Mouse (Mus musculus) E14TG2a.4 (cell line): ENCODE measurements around the gene Nt5c2.

ENCODE experiments used
- CTCF ChIP-seq: conservative IDR thresholded peaks from 2 replicates; pipeline ENCODE4 v1.5.1; 2014; ENCODE audit warnings: low read length
- NANOG ChIP-seq: IDR thresholded peaks from 2 replicates; pipeline ENCODE4 v1.6.1; 2014; ENCODE audit warnings: borderline replicate concordance, low read length, mixed read lengths

- TF ChIP-seq CTCF (no peak), NANOG (no peak)
Measured at GRCm38 (mm10) chr19:46990153-46990518, 24.8 kb downstream of the Nt5c2 start.
